Mouse (Mus musculus): Measurements from ENCODE around the gene Mtch1. TPM values are rescaled to one million over a fixed set of nuclear protein-coding genes. Genes with fewer than 3 reads are reported as not detected.
"Not testable (repeated sequence)": the region's sequence is repeated elsewhere in the genome, so short reads cannot be mapped to it uniquely, and the experiment has no call there.

Gene Mtch1
- 100 to 1,000 TPM; 492 to 581 TPM for total RNA-seq (2021)

- peak; percentile 96 to 98 for DNase-seq (ENCODE audit: low spot score in 2 of 2)
- intact Hi-C loops (cut with DNase I): no loop called here
Observed at GRCm38 (mm10) chr17:29347645-29348256, at the start of gene Mtch1. TSS of gene Mtch1 (minus strand) at chr17:29347934.

DNA sequence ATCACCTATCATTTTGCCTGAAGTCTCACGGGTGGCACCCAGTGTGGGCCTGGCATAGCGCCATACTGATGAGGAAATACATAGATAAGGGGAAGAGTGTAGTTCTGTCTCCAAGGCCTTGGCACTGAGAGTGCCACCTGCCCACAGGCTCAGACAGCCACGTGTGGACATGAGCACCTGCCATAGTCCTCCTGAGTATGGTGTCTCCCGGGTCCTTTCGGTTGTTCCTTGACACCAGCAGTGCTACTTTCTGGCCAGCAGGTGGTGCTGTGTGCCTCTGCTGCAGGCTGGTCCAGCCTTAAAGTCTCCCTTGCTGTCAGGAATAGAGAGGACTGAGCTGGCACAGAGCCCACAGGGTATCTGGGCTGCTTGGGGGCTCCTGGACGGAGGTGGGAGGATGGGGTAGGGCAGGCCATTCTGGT lies 49.1 kb upstream of the Mtch1 start:
- intact Hi-C loops (cut with DNase I): loop anchor here (1.0 kb wide), 2 partner anchors 95 to 117 kb away; no protein-coding TSS in a partner anchor
- peak; percentile 73 for DNase-seq (ENCODE audit: low spot score in 2 of 2)

GRCm38 (mm10) chr17:29396056-29396799 lies 48.5 kb upstream of the Mtch1 start:
- DNase-seq (ENCODE audit: low spot score in 2 of 2): no peak
- intact Hi-C loops (cut with DNase I): no loop called here

DNA sequence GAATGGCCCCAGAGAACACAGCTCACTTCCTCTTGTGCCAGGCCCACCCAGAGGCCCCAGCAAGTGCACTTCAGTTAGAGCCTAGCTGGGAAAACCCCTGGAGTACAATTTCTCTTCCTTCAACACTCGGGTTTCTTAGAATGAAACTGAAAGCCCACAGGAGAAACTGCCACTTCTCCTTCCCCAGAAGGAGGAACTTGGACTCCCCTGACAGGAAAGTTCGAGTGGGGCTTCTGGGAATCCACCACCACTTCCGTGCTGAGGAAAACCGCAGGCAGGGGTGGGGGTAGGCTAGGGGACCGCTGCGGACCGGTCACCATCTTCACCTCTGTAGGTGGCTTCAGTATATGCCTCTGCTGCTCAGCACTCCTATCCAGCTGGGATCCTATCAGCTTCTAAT lies 47.6 kb upstream of the Mtch1 start:
- DNase-seq (ENCODE audit: low spot score in 2 of 2): peak in 1 of 2 experiments; percentile 11

DNA sequence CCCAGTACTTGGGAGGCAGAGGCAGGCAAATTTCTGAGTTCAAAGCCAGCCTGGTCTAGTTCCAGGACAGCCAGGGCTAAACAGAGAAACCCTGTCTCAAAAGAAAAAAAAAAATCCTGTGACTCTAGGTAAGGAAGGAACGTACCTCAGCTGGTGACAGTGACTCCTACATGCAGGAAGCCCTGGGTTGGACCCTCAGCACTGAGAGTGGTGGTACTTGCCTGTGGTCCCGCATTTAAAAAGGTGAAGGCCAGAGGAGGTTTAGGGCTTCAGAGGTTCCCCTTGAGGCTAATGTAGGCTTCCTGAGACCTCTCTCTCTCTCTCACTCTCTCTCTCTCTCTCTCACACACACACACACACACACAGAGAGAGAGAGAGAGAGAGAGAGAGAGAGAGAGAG lies 47.0 kb upstream of the Mtch1 start:
- intact Hi-C loops (cut with DNase I); DNase-seq (ENCODE audit: low spot score in 2 of 2): not testable (repeated sequence)

More for the DNA sequence above, 47.6 kb upstream of the Mtch1 start:
- intact Hi-C loops (cut with DNase I): no loop called here

- intact Hi-C loops (cut with DNase I): no loop called here
Observed at GRCm38 (mm10) chr17:29394106-29394760, 46.5 kb upstream of the Mtch1 start.

GRCm38 (mm10) chr17:29393335-29394089 lies 45.8 kb upstream of the Mtch1 start:
- DNase-seq (ENCODE audit: low spot score in 2 of 2): no peak
- intact Hi-C loops (cut with DNase I): no loop called here

More at GRCm38 (mm10) chr17:29394106-29394760, 46.5 kb upstream of the Mtch1 start:
- DNase-seq (ENCODE audit: low spot score in 2 of 2): no peak

DNA sequence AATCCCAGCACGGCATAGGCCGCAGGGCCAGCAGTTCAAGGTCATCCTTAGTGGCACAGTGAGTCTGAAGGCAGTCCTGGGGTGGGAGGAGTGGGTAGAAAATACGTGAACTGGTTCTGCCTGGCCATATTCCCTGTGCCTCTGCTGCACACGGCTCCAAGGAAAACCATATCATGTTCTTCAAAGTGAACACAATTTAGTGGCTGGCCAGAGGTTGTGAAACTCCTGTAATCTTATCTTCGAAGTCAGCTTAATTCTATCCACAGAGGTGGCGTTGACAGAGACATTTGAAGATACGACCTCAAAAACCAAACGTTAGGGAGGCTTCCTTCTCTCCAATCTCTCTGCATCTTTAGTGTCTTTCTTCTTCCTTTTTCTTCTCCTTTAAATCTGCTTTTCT lies 43.5 kb upstream of the Mtch1 start:
- DNase-seq (ENCODE audit: low spot score in 2 of 2): no peak
- intact Hi-C loops (cut with DNase I): no loop called here

GRCm38 (mm10) chr17:29388978-29389377 lies 41.2 kb upstream of the Mtch1 start:
- intact Hi-C loops (cut with DNase I): no loop called here
- no peak for DNase-seq (ENCODE audit: low spot score in 2 of 2)

- DNase-seq (ENCODE audit: low spot score in 2 of 2): no peak
- intact Hi-C loops (cut with DNase I): no loop called here
Observed at GRCm38 (mm10) chr17:29385746-29386145, 38.0 kb upstream of the Mtch1 start.

- intact Hi-C loops (cut with DNase I): loop anchor here (5.0 kb wide), 1 partner anchor 127 kb away; no protein-coding TSS in a partner anchor
- no peak for DNase-seq (ENCODE audit: low spot score in 2 of 2)
Observed at GRCm38 (mm10) chr17:29384850-29385438, 37.2 kb upstream of the Mtch1 start.

GRCm38 (mm10) chr17:29383923-29384322 lies 36.2 kb upstream of the Mtch1 start:
- DNase-seq (ENCODE audit: low spot score in 2 of 2): no peak
- intact Hi-C loops (cut with DNase I): loop anchor here (5.0 kb wide), 1 partner anchor 128 kb away; no protein-coding TSS in a partner anchor

GRCm38 (mm10) chr17:29382417-29382816 lies 34.7 kb upstream of the Mtch1 start:
- intact Hi-C loops (cut with DNase I): loop anchor here (5.0 kb wide), 1 partner anchor 130 kb away; no protein-coding TSS in a partner anchor
- no peak for DNase-seq (ENCODE audit: low spot score in 2 of 2)

GRCm38 (mm10) chr17:29381472-29381871 lies 33.7 kb upstream of the Mtch1 start:
- intact Hi-C loops (cut with DNase I): loop anchor here (5.0 kb wide), 1 partner anchor 131 kb away; no protein-coding TSS in a partner anchor
- peak in 1 of 2 experiments; percentile 35 for DNase-seq (ENCODE audit: low spot score in 2 of 2)

GRCm38 (mm10) chr17:29380241-29380640 lies 32.5 kb upstream of the Mtch1 start:
- no peak for DNase-seq (ENCODE audit: low spot score in 2 of 2)
- intact Hi-C loops (cut with DNase I): loop anchor here (5.0 kb wide), 1 partner anchor 132 kb away; no protein-coding TSS in a partner anchor

GRCm38 (mm10) chr17:29378056-29378455 lies 30.3 kb upstream of the Mtch1 start:
- no peak for DNase-seq (ENCODE audit: low spot score in 2 of 2)
- intact Hi-C loops (cut with DNase I): no loop called here

DNA sequence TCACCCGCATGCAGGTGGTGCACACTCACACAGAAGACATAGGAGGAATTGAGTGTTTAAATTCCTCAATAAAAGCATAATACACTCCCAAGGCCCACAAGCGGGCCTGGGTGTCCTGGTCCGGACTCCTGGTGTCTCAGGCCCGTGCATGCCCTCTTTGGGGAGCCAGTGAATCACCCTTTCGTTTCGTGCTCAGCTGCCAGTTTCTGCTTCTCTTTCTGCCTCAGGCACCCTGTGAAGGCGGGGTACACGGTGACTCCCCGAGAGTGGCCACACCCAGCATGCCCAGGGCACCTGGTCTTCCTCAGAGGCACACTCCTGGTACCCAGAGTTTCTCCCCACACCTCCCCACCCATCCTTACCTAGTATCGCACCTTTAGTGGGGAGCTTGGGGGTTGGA lies 28.1 kb upstream of the Mtch1 start:
- no peak for DNase-seq (ENCODE audit: low spot score in 2 of 2)
- intact Hi-C loops (cut with DNase I): no loop called here

GRCm38 (mm10) chr17:29370984-29371723 lies 23.4 kb upstream of the Mtch1 start:
- peak; percentile 85 to 88 for DNase-seq (ENCODE audit: low spot score in 2 of 2)
- intact Hi-C loops (cut with DNase I): loop anchor here (1.0 kb wide), 1 partner anchor 103 kb away; the partner anchor contains the start of gene BC004004
